Mouse (Mus musculus) liver, embryonic 12.5 days (tissue): ENCODE measurements around the gene Syt6. TPM values are rescaled to one million over a fixed set of nuclear protein-coding genes. Genes with fewer than 3 reads are reported as not detected.
"Not testable (repeated sequence)": the region's sequence is repeated elsewhere in the genome, so short reads cannot be mapped to it uniquely, and the experiment has no call there.

Experiments
- ATAC-seq: fragments of 200-750 bp; cut with Nextera tagmentation; 2 replicates; pipeline ENCODE4 v1.8.0; 2017; ENCODE audit warnings: moderate number of reproducible peaks, mild to moderate bottlenecking, moderate library complexity
- H3K27ac ChIP-seq: fragments of 300-500 bp; sonication (generic); 2 replicates; pipeline ENCODE4 v1.5.1; 2016; ENCODE audit warnings: mild to moderate bottlenecking
- H3K27me3 ChIP-seq: fragments of 300-500 bp; sonication (generic); replicated peaks from 2 replicates; pipeline ENCODE4 v1.6.1; 2016; ENCODE audit warnings: mild to moderate bottlenecking, moderate library complexity
- H3K36me3 ChIP-seq: fragments of 300-500 bp; sonication (generic); 2 replicates; pipeline ENCODE4 v1.6.1; 2016; ENCODE audit warnings: mild to moderate bottlenecking, moderate library complexity
- H3K4me1 ChIP-seq: fragments of 300-500 bp; sonication (generic); 2 replicates; pipeline ENCODE4 v1.6.1; 2016
- H3K4me2 ChIP-seq: fragments of 300-500 bp; sonication (generic); 2 replicates; pipeline ENCODE4 v1.6.1; 2016; ENCODE audit warnings: mild to moderate bottlenecking, moderate library complexity
- H3K4me3 ChIP-seq: fragments of 300-500 bp; sonication (generic); 2 replicates; pipeline ENCODE4 v1.5.1; 2016; ENCODE audit warnings: mild to moderate bottlenecking, moderate library complexity
- H3K9ac ChIP-seq: fragments of 300-500 bp; sonication (generic); 2 replicates; pipeline ENCODE4 v1.6.1; 2016; ENCODE audit warnings: mild to moderate bottlenecking, moderate library complexity
- H3K9me3 ChIP-seq: fragments of 300-500 bp; sonication (generic); replicated peaks from 2 replicates; pipeline ENCODE4 v1.6.1; 2016; ENCODE audit warnings: mild to moderate bottlenecking, moderate library complexity
- WGBS: fragments of 180-500 bp; shearing (Covaris S2); methylation state at CpG from one replicate; pipeline ENCODE4 v1.1.7; 2016; ENCODE audit not compliant: insufficient replicate concordance; 5-methylcytosine and 5-hydroxymethylcytosine counted together
- polyA plus RNA-seq: library from polyadenylated mRNA; unstranded; fragments of >200 nt; fragmentation: Nextera tagmentation; extraction: Ambion mirVana; gene quantifications from 2 replicates; pipeline ENCODE4 v1.2.1, GENCODE M21; 2016

Gene Syt6
- polyA plus RNA-seq, 1 experiment from 2014 or later: 0.14 TPM

- H3K9ac ChIP-seq: no peak overlapping the region
- H3K9me3 ChIP-seq: no peaks in the 10 kb centered on the region
- H3K36me3 ChIP-seq: no peaks in the 10 kb centered on the region
- H3K4me2 ChIP-seq: no peak overlapping the region
- H3K27me3 ChIP-seq: no peaks in the 10 kb centered on the region
- H3K4me3 ChIP-seq: no peak overlapping the region
- no peak for ATAC-seq
- H3K4me1 ChIP-seq: no peaks in the 10 kb centered on the region
- no peak overlapping the region for H3K27ac ChIP-seq
- 81% methylated on average over 3 of the region's 3 CpGs for WGBS
Measured at GRCm38 (mm10) chr3:103627661-103628060, 52.6 kb downstream of the Syt6 start.

DNA sequence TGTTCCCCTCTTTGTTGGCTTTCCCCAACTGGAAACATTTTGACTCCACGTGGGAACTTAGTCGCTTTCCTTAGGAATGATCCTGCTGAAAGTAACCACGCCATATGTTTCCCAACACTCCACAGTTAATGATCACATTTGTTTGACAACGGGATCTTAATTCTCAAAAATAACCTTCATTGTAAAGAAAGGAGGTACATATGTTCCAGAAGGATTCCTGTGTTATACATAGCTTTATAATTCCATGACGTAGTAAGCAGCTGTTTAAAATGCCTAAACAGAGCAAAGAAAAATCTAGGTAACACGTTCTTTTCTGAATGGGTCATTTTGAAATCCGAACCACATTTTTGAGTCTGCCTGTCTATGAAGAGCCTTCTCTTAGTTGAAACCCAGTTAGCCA lies 58.1 kb downstream of the Syt6 start:
- Histone ChIP-seq H3K36me3 (no peaks in the 10 kb centered on the region), H3K9me3 (no peaks in the 10 kb centered on the region), H3K4me2 (no peak overlapping the region), H3K9ac (no peak overlapping the region), H3K4me1 (no peaks in the 10 kb centered on the region), H3K27me3 (no peaks in the 10 kb centered on the region), H3K27ac (no peak overlapping the region), H3K4me3 (no peak overlapping the region)
- WGBS: 74% methylated on average over 7 of the region's 7 CpGs
- no peak for ATAC-seq

GRCm38 (mm10) chr3:103633831-103634230 lies 58.8 kb downstream of the Syt6 start:
- no peaks in the 10 kb centered on the region for H3K4me1 ChIP-seq
- H3K4me2 ChIP-seq: no peak overlapping the region
- no peaks in the 10 kb centered on the region for H3K27me3 ChIP-seq
- H3K9me3 ChIP-seq: no peaks in the 10 kb centered on the region
- 52% methylated on average over 4 of the region's 4 CpGs for WGBS
- H3K36me3 ChIP-seq: no peaks in the 10 kb centered on the region
- ATAC-seq: no peak
- no peak overlapping the region for H3K27ac ChIP-seq
- H3K4me3 ChIP-seq: no peak overlapping the region
- no peak overlapping the region for H3K9ac ChIP-seq

- Histone ChIP-seq H3K9me3 (no peaks in the 10 kb centered on the region), H3K9ac (no peak overlapping the region), H3K36me3 (no peaks in the 10 kb centered on the region), H3K27ac (no peak overlapping the region), H3K27me3 (no peaks in the 10 kb centered on the region), H3K4me2 (no peak overlapping the region), H3K4me3 (no peak overlapping the region), H3K4me1 (no peaks in the 10 kb centered on the region)
- WGBS: 80% methylated on average over 1 of the region's 1 CpGs
- ATAC-seq: no peak
Measured at GRCm38 (mm10) chr3:103634256-103634655, 59.2 kb downstream of the Syt6 start.

DNA sequence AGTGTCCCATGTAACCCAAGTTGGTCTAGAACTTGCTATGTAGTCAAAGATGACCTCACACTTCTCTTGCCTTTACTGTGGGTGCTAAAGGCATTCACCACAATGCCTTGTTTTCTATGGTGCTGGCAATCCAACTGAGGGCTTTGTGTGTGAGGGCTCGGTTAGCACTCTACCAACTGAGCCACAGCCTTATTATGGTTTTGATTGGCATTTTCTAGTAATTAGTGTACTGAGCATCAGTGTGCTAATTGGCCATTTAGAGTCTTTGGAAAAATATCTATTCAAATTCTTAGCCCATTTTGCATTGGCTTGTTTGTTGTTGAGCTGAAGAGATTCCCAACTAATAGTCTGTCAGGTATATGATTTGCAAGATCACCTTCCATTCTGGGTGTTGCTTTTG lies 62.6 kb downstream of the Syt6 start:
- Histone ChIP-seq H3K9me3 (no peaks in the 10 kb centered on the region), H3K4me2 (no peak overlapping the region), H3K4me1 (no peaks in the 10 kb centered on the region), H3K27me3 (no peaks in the 10 kb centered on the region), H3K4me3 (no peak overlapping the region), H3K27ac (no peak overlapping the region), H3K36me3 (no peaks in the 10 kb centered on the region), H3K9ac (no peak overlapping the region)
- ATAC-seq: no peak
- WGBS: 58% methylated on average over 1 of the region's 1 CpGs

DNA sequence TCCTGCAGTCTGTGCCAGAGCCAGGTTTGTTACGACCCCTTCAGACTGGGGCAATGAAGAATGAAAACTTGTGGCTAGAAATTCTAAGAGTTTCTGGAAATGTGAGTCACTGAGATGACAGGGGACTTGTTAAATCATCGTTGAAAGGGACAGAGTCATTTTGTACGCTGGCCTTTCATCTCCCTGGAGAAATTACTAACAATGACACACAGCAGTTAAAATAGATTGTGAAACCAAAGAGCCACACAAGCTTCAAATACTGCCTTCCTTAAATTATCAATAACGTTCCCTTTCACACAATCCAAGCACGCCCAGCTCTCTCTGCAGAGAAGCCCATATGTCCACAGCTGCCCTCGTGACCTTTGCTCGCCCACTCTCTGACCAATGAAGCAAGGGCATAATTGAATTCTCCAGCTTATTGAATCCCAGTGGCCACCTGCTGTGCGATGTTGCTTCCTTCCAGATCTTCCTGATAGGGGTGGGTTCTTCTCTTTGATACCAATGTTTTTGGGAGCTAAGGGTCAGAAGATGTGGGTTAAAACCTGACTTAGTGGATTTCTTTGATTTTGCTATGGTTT lies 65.3 kb downstream of the Syt6 start:
- Histone ChIP-seq H3K36me3 (no peaks in the 10 kb centered on the region), H3K4me2 (no peak overlapping the region), H3K27me3 (no peaks in the 10 kb centered on the region), H3K4me3 (no peak overlapping the region), H3K9ac (no peak overlapping the region), H3K4me1 (no peaks in the 10 kb centered on the region), H3K27ac (no peak overlapping the region), H3K9me3 (no peaks in the 10 kb centered on the region)
- ATAC-seq: no peak
- 58% methylated on average over 8 of the region's 8 CpGs for WGBS

- WGBS: 60% methylated on average over 7 of the region's 7 CpGs
- Histone ChIP-seq H3K36me3 (no peaks in the 10 kb centered on the region), H3K4me1 (no peaks in the 10 kb centered on the region), H3K4me3 (no peak overlapping the region), H3K4me2 (no peak overlapping the region), H3K27ac (no peak overlapping the region), H3K9me3 (no peaks in the 10 kb centered on the region), H3K9ac (no peak overlapping the region), H3K27me3 (no peaks in the 10 kb centered on the region)
- ATAC-seq: no peak
Measured at GRCm38 (mm10) chr3:103641301-103641700, 66.3 kb downstream of the Syt6 start.

GRCm38 (mm10) chr3:103645968-103646367 lies 70.9 kb downstream of the Syt6 start, which contains the start of gene Atg4a-ps:
TSS of gene Atg4a-ps (minus strand) at chr3:103646068.
- WGBS: 61% methylated on average over 2 of the region's 2 CpGs
- not testable (repeated sequence) for ATAC-seq, H3K9ac ChIP-seq, H3K4me3 ChIP-seq, H3K9me3 ChIP-seq, H3K27ac ChIP-seq, H3K27me3 ChIP-seq, H3K36me3 ChIP-seq, H3K4me2 ChIP-seq, H3K4me1 ChIP-seq

DNA sequence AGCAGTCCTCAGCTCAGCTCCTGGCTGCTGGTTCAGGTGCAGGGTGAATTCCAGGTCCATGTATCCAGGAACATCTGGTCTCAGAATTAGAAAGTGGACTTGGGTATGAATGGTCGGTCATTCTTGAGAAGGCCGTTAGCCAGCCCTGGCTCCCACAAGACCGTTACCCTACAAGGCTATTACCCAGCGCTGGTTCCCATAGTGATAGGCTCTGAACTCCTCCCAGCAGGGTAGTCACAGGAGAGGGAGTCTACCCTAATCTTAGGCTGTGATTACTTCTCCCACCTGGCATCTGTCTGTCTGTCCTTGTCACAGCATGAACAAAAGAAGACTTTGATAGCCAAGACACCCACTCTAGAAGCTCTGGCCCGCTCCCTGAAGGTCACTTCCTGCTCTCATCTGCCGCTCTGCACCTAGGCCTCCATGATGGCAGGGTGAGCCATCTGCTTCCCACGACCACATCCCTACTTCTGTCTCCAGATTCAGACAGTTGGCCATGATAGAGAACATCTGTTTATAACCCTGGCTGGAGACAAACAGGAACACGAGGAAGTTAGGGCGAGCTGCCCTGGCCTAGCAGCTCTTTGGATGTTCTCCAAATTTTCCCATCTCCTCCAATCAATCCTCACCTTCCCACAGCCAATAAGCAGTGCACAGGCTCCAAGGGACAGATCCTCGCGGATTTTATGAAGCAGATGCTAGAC lies 72.3 kb downstream of the Syt6 start:
- H3K27ac ChIP-seq: no peak overlapping the region
- H3K4me3 ChIP-seq: no peak overlapping the region
- no peak for ATAC-seq
- no peaks in the 10 kb centered on the region for H3K9me3 ChIP-seq
- no peaks in the 10 kb centered on the region for H3K27me3 ChIP-seq
- 70% methylated on average over 11 of the region's 11 CpGs for WGBS
- H3K36me3 ChIP-seq: no peaks in the 10 kb centered on the region
- H3K4me1 ChIP-seq: no peaks in the 10 kb centered on the region
- no peak overlapping the region for H3K4me2 ChIP-seq
- H3K9ac ChIP-seq: no peak overlapping the region

DNA sequence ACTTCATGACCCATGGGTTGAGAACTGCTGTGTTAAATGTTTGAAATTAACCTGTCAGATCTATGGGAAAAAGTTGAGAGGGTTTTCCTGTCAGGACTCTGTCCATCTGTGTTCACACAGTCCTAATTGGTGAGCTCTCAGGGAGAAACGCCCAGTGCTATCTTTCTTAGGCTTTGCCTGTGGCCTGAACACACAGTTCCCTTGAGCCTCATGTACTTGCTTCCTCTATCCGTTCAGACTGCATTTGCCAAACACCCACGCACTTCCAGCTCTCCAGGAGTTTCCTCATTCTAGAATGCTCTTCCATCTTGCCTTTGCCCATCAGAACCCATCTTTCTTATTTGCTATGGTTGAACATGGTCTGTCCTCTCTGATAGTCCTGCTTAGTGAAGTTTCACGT lies 73.5 kb downstream of the Syt6 start:
- ATAC-seq: no peak
- no peak overlapping the region for H3K4me2 ChIP-seq
- no peak overlapping the region for H3K4me3 ChIP-seq
- no peak overlapping the region for H3K9ac ChIP-seq
- 50% methylated on average over 4 of the region's 4 CpGs for WGBS
- H3K9me3 ChIP-seq: no peaks in the 10 kb centered on the region
- no peaks in the 10 kb centered on the region for H3K27me3 ChIP-seq
- no peaks in the 10 kb centered on the region for H3K4me1 ChIP-seq
- H3K27ac ChIP-seq: no peak overlapping the region
- H3K36me3 ChIP-seq: no peaks in the 10 kb centered on the region

DNA sequence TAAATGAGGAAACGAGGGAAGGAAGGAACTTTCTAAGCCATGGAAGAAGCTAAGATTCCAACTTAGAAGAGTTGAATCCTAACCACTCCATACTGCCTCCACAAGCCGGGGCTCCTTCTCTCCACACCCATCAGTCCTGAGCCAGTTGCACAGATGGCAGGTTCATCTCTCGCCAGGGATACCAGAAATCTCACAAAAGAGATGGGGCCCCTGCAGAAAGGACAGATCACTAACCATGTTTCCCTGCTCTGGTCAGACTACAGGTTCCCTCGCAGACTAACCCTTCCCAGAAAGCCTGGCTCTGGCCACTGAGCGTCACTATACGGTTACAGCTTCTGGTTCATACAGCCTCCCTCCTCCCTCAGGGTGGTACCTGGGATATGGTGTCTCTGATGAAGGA lies 74.7 kb downstream of the Syt6 start:
- H3K9me3 ChIP-seq: no peaks in the 10 kb centered on the region
- no peak overlapping the region for H3K4me2 ChIP-seq
- H3K9ac ChIP-seq: no peak overlapping the region
- no peak for ATAC-seq
- H3K4me1 ChIP-seq: no peaks in the 10 kb centered on the region
- H3K4me3 ChIP-seq: no peak overlapping the region
- 71% methylated on average over 6 of the region's 6 CpGs for WGBS
- no peaks in the 10 kb centered on the region for H3K27me3 ChIP-seq
- no peak overlapping the region for H3K27ac ChIP-seq
- H3K36me3 ChIP-seq: no peaks in the 10 kb centered on the region

DNA sequence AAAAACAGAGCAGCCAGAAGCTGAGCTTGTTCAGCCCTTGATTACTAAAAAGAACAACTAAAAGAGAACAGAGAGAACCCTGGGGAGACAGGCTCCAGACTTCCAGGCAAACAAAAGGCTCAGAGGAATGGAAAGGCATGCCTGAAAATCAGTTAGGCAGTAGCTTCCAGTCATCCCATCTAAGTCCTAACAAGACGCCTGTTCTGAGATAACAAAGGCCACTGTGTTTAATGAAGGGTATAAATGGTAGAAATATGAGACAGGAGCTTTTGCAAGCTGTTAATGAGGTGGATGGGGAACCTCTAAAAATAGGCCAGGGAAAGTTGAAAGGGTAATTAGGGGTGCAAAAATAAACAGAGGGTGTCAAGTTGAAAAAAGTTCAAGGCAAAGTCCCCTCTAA lies 75.4 kb downstream of the Syt6 start:
- no peak overlapping the region for H3K4me2 ChIP-seq
- no peaks in the 10 kb centered on the region for H3K9me3 ChIP-seq
- H3K27me3 ChIP-seq: no peaks in the 10 kb centered on the region
- no peak overlapping the region for H3K9ac ChIP-seq
- ATAC-seq: no peak
- no peaks in the 10 kb centered on the region for H3K36me3 ChIP-seq
- no peak overlapping the region for H3K27ac ChIP-seq
- no peak overlapping the region for H3K4me3 ChIP-seq
- WGBS: 62% methylated on average over 1 of the region's 1 CpGs
- H3K4me1 ChIP-seq: no peaks in the 10 kb centered on the region

DNA sequence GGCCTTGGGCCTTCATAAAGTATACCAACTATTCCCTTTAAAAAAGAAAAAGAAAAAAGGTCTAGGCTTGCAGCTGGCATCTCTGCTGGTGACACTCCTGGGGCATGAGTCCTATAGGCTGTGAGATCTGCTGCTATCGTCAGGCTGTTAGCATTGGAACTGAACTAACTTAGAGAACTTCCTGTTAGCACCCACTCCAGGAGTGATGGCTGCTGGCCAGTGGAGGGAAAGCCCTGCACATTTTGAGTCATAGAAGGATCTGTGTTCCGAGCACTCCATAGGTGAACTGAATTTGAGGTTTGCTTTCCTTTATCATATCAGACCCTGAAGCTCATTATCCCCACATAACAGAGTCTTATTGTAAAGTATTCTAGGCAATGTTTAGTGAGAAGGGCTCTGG lies 85.0 kb downstream of the Syt6 start:
- H3K9ac ChIP-seq: no peak overlapping the region
- H3K36me3 ChIP-seq: no peaks in the 10 kb centered on the region
- no peaks in the 10 kb centered on the region for H3K27me3 ChIP-seq
- ATAC-seq: no peak
- WGBS: 70% methylated on average over 2 of the region's 2 CpGs
- H3K4me2 ChIP-seq: no peak overlapping the region
- H3K4me1 ChIP-seq: no peaks in the 10 kb centered on the region
- no peaks in the 10 kb centered on the region for H3K9me3 ChIP-seq
- no peak overlapping the region for H3K4me3 ChIP-seq
- H3K27ac ChIP-seq: no peak overlapping the region
